Mouse (Mus musculus) ES-Bruce4 (cell line): ENCODE measurements at regions not wholly inside any gene's neighbourhood (a gene's known extent, or its start where the extent isn't known, plus 50 kb on each side); places are given as distances from the start of the nearest gene placed in this dataset.

ENCODE experiments used
- H3K27ac ChIP-seq: 2 replicates; pipeline ENCODE4 v1.5.1; 2012; ENCODE audit warnings: low read length, inconsistent platforms; ENCODE audit not compliant: insufficient read depth
- H3K27me3 ChIP-seq: 2 replicates; pipeline ENCODE4 v1.6.1; 2012; ENCODE audit warnings: mild to moderate bottlenecking, low read length, inconsistent platforms; ENCODE audit not compliant: control insufficient read depth, poor library complexity, insufficient read depth, severe bottlenecking
- H3K36me3 ChIP-seq: 2 replicates; pipeline ENCODE4 v1.6.1; 2012; ENCODE audit warnings: inconsistent platforms, mild to moderate bottlenecking, low read length, moderate library complexity; ENCODE audit not compliant: control insufficient read depth, poor library complexity, insufficient read depth, severe bottlenecking
- H3K4me1 ChIP-seq: one replicate; pipeline ENCODE4 v1.8.1; 2011; ENCODE audit warnings: low read length; ENCODE audit not compliant: control insufficient read depth, insufficient read depth
- H3K4me3 ChIP-seq: 2 replicates; pipeline ENCODE4 v1.5.1; 2011; ENCODE audit warnings: low read depth, mild to moderate bottlenecking, low read length
- H3K9ac ChIP-seq: 2 replicates; pipeline ENCODE4 v1.6.1; 2012; ENCODE audit warnings: low read depth, mild to moderate bottlenecking, inconsistent platforms; ENCODE audit not compliant: poor library complexity, severe bottlenecking
- H3K9me3 ChIP-seq: replicated peaks from 2 replicates; pipeline ENCODE4 v1.6.1; 2012; ENCODE audit warnings: mild to moderate bottlenecking, low read length, inconsistent platforms; ENCODE audit not compliant: control insufficient read depth, poor library complexity, insufficient read depth, severe bottlenecking
- CTCF ChIP-seq: IDR thresholded peaks from one replicate; pipeline ENCODE4 v1.8.1; 2011; ENCODE audit warnings: low read depth, low read length
- EP300 ChIP-seq: IDR thresholded peaks from 2 replicates; pipeline ENCODE4 v1.6.1; 2011; ENCODE audit warnings: low read depth, low read length; ENCODE audit not compliant: insufficient read depth
- POLR2A ChIP-seq: IDR thresholded peaks from one replicate; pipeline ENCODE4 v1.8.1; 2011; ENCODE audit warnings: low read length; ENCODE audit not compliant: insufficient read depth

DNA sequence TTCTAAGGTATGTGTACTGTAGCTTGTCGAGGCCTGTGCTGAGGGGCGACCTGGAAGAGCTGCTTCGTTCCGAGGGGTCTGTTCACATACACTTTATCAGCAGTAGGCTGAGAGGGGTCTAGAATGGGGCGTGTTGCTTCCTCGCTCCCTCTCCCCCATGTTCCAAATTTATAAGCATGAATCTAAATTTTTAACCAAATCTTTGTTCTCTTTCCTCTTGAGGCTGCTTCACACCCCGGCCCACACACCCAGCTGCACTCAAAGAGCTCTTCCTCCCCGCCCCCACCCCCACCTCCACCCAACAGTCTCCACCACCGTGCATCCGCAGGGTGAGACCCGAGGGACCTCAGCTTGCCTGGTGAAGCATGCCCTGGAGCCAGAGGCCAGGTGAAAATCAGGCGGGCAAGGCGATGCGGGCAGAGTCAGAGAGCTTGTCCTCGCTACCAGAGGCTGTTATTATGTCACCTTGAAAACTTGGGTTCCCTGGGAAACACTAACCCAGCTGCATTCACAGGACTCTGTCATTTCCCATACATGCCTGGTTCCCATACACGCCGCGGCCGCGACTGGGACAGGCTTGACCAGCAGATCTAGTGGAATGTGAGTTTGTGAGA, 77.1 kb upstream of the Mrps9 start:
- Histone ChIP-seq H3K9me3 (no peaks in the 10 kb centered on the region), H3K4me3 (no peak overlapping the region), H3K36me3 (no peaks in the 10 kb centered on the region), H3K4me1 (no peaks in the 10 kb centered on the region), H3K9ac (no peak overlapping the region), H3K27ac (no peak overlapping the region), H3K27me3 (no peaks in the 10 kb centered on the region)
- TF ChIP-seq EP300: no peak
- TF ChIP-seq POLR2A: no peak
- TF ChIP-seq CTCF: no peak

DNA sequence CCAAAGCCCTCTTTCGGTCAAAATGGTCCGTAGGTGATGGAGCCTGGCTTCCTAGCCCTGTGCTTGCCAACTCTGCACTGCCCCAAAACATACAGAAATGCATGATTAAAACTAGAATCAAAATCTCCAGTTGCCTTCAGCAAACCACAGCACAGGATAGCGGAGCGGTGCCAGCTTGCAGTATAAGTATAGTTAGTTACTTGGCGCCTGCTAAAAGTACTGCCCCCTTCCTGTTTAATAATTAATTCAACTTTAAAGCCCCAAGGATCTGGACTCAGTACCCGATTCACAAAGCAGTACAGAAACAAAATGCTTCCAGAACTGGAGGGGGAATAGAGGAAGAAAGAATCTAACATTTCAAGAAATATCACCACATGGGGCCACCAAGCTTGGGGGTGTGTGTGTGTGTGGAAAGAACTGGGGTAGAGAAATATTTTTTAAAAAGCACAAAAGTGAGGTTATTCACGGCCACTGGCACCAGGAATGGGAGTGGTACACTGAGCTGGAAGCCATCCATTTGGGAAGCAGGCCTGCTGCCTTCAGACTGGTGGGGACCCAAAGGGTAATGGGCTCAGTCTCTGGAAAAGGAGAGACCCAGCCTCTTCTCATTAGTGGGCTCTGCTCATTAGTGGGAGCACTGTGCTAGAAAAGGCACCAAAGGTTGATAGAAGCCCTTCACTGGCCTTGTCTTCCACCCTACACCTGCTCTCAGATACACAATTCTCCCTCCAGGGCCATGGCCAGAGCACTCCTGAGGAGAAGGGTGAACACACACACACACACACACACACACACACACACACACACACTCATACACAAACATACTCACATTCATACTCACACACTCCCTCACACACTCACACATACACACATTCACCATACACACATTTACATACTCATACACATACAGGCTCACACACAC, 75.8 kb upstream of the Mrps9 start:
- H3K9ac ChIP-seq: no peak overlapping the region
- H3K27ac ChIP-seq: no peak overlapping the region
- no peaks in the 10 kb centered on the region for H3K4me1 ChIP-seq
- H3K4me3 ChIP-seq: no peak overlapping the region
- TF ChIP-seq CTCF (no peak), EP300 (no peak), POLR2A (no peak)
- H3K36me3 ChIP-seq: no peaks in the 10 kb centered on the region
- no peaks in the 10 kb centered on the region for H3K9me3 ChIP-seq
- no peaks in the 10 kb centered on the region for H3K27me3 ChIP-seq

DNA sequence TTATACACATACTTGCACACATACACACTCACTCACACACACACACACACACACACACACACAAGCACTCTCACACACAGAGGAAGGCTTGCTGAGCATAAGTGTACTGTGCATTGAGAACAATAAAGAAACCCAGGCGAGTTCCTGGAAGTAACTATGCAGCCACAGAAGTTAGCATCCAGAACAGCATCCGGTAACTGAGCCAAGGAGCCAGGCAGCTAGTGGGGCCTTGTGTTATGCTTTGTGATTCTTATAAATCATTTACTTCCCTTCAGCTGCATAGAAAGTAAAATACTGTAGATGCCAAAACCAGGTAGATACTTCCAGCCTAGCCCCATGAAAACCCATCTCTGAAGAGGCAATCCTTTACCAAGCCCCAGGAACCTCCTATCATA, 75.1 kb upstream of the Mrps9 start:
- Histone ChIP-seq H3K4me3 (no peak overlapping the region), H3K9me3 (no peaks in the 10 kb centered on the region), H3K27ac (no peak overlapping the region), H3K36me3 (no peaks in the 10 kb centered on the region), H3K27me3 (no peaks in the 10 kb centered on the region), H3K9ac (no peak overlapping the region), H3K4me1 (no peaks in the 10 kb centered on the region)
- TF ChIP-seq POLR2A (no peak), EP300 (no peak), CTCF (no peak)

DNA sequence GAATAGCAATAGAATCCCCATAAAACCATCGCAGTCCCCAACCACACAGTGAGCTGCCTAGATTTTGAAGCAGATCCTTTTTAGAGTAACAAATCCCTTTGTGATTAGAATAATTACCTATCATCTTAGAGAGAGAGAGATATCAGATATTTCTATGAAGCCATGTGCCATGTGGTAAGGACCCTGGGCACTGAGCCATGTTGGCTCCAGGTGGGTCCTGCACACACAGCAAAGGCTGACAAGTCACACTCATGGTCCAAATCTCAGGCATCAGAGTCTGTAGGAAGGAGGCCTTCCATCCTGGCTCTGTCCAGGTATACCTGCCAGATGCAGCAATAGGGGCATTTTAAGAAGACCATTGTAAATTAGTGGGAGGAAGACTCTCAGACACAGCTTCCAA, 73.6 kb upstream of the Mrps9 start:
- no peak overlapping the region for H3K27ac ChIP-seq
- H3K9me3 ChIP-seq: no peaks in the 10 kb centered on the region
- H3K4me1 ChIP-seq: no peaks in the 10 kb centered on the region
- TF ChIP-seq CTCF (no peak), EP300 (no peak), POLR2A (no peak)
- H3K4me3 ChIP-seq: no peak overlapping the region
- no peak overlapping the region for H3K9ac ChIP-seq
- H3K27me3 ChIP-seq: no peaks in the 10 kb centered on the region
- H3K36me3 ChIP-seq: no peaks in the 10 kb centered on the region

DNA sequence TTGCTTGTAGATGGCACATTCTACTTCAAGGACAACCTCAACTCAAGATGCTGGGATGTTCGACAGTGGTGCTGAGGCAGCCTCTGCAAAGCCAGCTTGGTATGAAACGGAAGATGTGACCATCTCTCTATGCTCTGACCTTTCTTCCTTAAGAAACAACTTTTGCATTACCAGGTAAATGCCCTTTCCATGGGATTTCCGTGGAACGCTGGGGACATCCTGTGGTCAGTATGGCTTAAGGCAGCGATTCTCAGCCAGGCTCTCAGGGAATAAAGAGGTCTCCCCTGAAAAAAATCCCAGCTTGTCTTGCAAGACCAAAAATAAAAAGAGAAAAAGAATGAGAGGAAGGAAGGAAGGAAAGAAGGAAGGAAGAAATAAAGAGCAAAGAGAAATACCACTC, 71.3 kb upstream of the Mrps9 start:
- H3K9ac ChIP-seq: no peak overlapping the region
- no peak overlapping the region for H3K27ac ChIP-seq
- H3K4me1 ChIP-seq: no peaks in the 10 kb centered on the region
- H3K4me3 ChIP-seq: no peak overlapping the region
- no peaks in the 10 kb centered on the region for H3K27me3 ChIP-seq
- no peaks in the 10 kb centered on the region for H3K36me3 ChIP-seq
- TF ChIP-seq POLR2A (no peak), CTCF (no peak), EP300 (no peak)
- H3K9me3 ChIP-seq: no peaks in the 10 kb centered on the region

DNA sequence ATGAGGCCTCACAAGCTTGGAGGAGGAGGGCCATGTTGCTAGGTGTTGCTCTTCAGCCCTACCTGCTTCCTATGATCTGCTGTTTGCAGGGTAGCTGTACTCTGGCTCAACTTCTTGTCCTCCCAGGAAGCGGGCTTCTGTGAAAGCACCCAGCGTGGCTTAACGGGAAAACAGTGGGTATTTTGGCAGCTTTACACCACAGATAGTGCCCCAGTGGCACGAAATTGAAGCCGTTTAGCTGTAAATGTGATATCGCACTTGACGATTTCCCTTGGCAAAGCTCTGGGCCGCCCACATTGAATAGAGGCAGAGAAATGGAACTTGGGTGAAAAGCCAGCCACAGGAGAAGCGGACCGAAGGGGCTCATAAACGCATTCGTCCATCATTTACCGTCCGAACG, 70.8 kb upstream of the Mrps9 start:
- no peak overlapping the region for H3K4me3 ChIP-seq
- no peak overlapping the region for H3K27ac ChIP-seq
- H3K9me3 ChIP-seq: no peaks in the 10 kb centered on the region
- H3K4me1 ChIP-seq: no peaks in the 10 kb centered on the region
- no peaks in the 10 kb centered on the region for H3K36me3 ChIP-seq
- TF ChIP-seq POLR2A: no peak
- TF ChIP-seq EP300: no peak
- TF ChIP-seq CTCF: no peak
- H3K27me3 ChIP-seq: no peaks in the 10 kb centered on the region
- no peak overlapping the region for H3K9ac ChIP-seq
